Mouse (Mus musculus): ENCODE measurements around the gene Btbd35f17. TPM values are rescaled to one million over a fixed set of nuclear protein-coding genes. Genes with fewer than 3 reads are reported as not detected.
"Not testable (repeated sequence)": the region's sequence is repeated elsewhere in the genome, so short reads cannot be mapped to it uniquely, and the experiment has no call there.

Btbd35f17 gene
- not detected for total RNA-seq (2022)

GRCm38 (mm10) chrX:4370336-4370735 lies at the start of gene Btbd35f17:
Btbd35f17 (plus strand) TSS chrX:4370636.
- not testable (repeated sequence) for DNase-seq

Other genes with a start within 250 kb of the Btbd35f17 start
- gene Btbd35f28, start 174.1 kb upstream of the Btbd35f17 start, total RNA-seq (2022) = not detected
- gene Btbd35f20, start 79.4 kb upstream of the Btbd35f17 start, total RNA-seq (2022) = not detected